Mouse (Mus musculus) kidney, embryonic 16.5 days (tissue): ENCODE measurements around the gene Nit2. TPM values are rescaled to one million over a fixed set of nuclear protein-coding genes. Genes with fewer than 3 reads are reported as not detected.
"Not testable (repeated sequence)": the region's sequence is repeated elsewhere in the genome, so short reads cannot be mapped to it uniquely, and the experiment has no call there.

Source experiments
- ATAC-seq: fragments of 200-750 bp; cut with Nextera tagmentation; 2 replicates; pipeline ENCODE4 v1.8.0; 2017; ENCODE audit warnings: moderate TSS enrichment; ENCODE audit not compliant: low FRiP score, low TSS enrichment
- H3K27ac ChIP-seq: fragments of 300-500 bp; sonication (generic); 2 replicates; pipeline ENCODE4 v1.5.1; 2014; ENCODE audit warnings: low read length
- H3K27me3 ChIP-seq: fragments of 300-500 bp; sonication (generic); 2 replicates; pipeline ENCODE4 v1.6.1; 2014; ENCODE audit warnings: low read length, control low read depth, mixed read lengths; ENCODE audit not compliant: insufficient read depth
- H3K36me3 ChIP-seq: fragments of 300-500 bp; sonication (generic); 2 replicates; pipeline ENCODE4 v1.6.1; 2014; ENCODE audit warnings: low read length, control low read depth, mixed read lengths; ENCODE audit not compliant: insufficient read depth
- H3K4me1 ChIP-seq: fragments of 300-500 bp; sonication (generic); 2 replicates; pipeline ENCODE4 v1.6.1; 2014; ENCODE audit warnings: low read length, control low read depth, mixed read lengths; ENCODE audit not compliant: insufficient read depth
- H3K4me2 ChIP-seq: fragments of 300-500 bp; sonication (generic); replicated peaks from 2 replicates; pipeline ENCODE4 v1.6.1; 2014; ENCODE audit warnings: low read depth, low read length
- H3K4me3 ChIP-seq: fragments of 300-500 bp; sonication (generic); 2 replicates; pipeline ENCODE4 v1.5.1; 2014; ENCODE audit warnings: mild to moderate bottlenecking, low read length
- H3K9ac ChIP-seq: fragments of 300-500 bp; sonication (generic); replicated peaks from 2 replicates; pipeline ENCODE4 v1.6.1; 2014; ENCODE audit warnings: low read length
- H3K9me3 ChIP-seq: fragments of 300-500 bp; sonication (generic); 2 replicates; pipeline ENCODE4 v1.6.1; 2016; ENCODE audit warnings: low read length, control low read depth
- WGBS: fragments of 180-500 bp; shearing (Covaris S2); extraction: QIAGEN DNeasy Blood & Tissue Kit; methylation state at CpG from one replicate; pipeline ENCODE4 v1.1.7; 2014; 5-methylcytosine and 5-hydroxymethylcytosine counted together
- polyA plus RNA-seq: library from polyadenylated mRNA; unstranded; fragments of >200 nt; fragmentation: Nextera tagmentation; extraction: Ambion mirVana; gene quantifications from 2 replicates; pipeline ENCODE4 v1.2.1, GENCODE M21; 2015

The Nit2 gene
- polyA plus RNA-seq, 1 experiment from 2014 or later = 115 TPM

- ATAC-seq = no peak
- Histone ChIP-seq H3K4me1 (no peaks in the 10 kb centered on the region), H3K36me3 (peaks cover 40% of the 10 kb centered on the region), H3K9me3 (no peaks in the 10 kb centered on the region), H3K27ac (no peak overlapping the region), H3K9ac (no peak overlapping the region), H3K4me2 (no peak overlapping the region), H3K4me3 (no peak overlapping the region), H3K27me3 (no peaks in the 10 kb centered on the region)
- WGBS = 84% methylated on average over 5 of the region's 5 CpGs
These were observed 14.9 kb upstream of the Nit2 start for GRCm38 (mm10) chr16:57182037-57182436.

- Histone ChIP-seq H3K4me1 (no peaks in the 10 kb centered on the region), H3K4me3 (no peak overlapping the region), H3K27ac (no peak overlapping the region), H3K4me2 (no peak overlapping the region), H3K36me3 (peaks cover 39% of the 10 kb centered on the region), H3K9me3 (no peaks in the 10 kb centered on the region), H3K27me3 (no peaks in the 10 kb centered on the region), H3K9ac (no peak overlapping the region)
- ATAC-seq = no peak
- WGBS = 89% methylated on average over 11 of the region's 11 CpGs
These were observed 14.0 kb upstream of the Nit2 start for GRCm38 (mm10) chr16:57181180-57181579.

- Histone ChIP-seq H3K9ac (no peak overlapping the region), H3K4me3 (no peak overlapping the region), H3K4me1 (no peaks in the 10 kb centered on the region), H3K4me2 (no peak overlapping the region), H3K27ac (no peak overlapping the region), H3K36me3 (peaks cover 31% of the 10 kb centered on the region), H3K27me3 (no peaks in the 10 kb centered on the region), H3K9me3 (no peaks in the 10 kb centered on the region)
- no peak for ATAC-seq
- WGBS = 93% methylated on average over 10 of the region's 10 CpGs
These were observed 10.5 kb upstream of the Nit2 start for GRCm38 (mm10) chr16:57177664-57178063.

- Histone ChIP-seq H3K27me3 (no peaks in the 10 kb centered on the region), H3K36me3 (peaks cover 31% of the 10 kb centered on the region), H3K9me3 (no peaks in the 10 kb centered on the region), H3K4me3 (no peak overlapping the region), H3K4me2 (no peak overlapping the region), H3K9ac (no peak overlapping the region), H3K27ac (no peak overlapping the region), H3K4me1 (no peaks in the 10 kb centered on the region)
- 65% methylated on average over 2 of the region's 2 CpGs for WGBS
- no peak for ATAC-seq
These were observed 10.1 kb upstream of the Nit2 start for GRCm38 (mm10) chr16:57177254-57177653.

GRCm38 (mm10) chr16:57176276-57176675, 9.1 kb upstream of the Nit2 start:
- Histone ChIP-seq H3K27me3 (no peaks in the 10 kb centered on the region), H3K36me3 (peaks cover 27% of the 10 kb centered on the region), H3K4me1 (no peaks in the 10 kb centered on the region), H3K9ac (no peak overlapping the region), H3K4me3 (no peak overlapping the region), H3K4me2 (no peak overlapping the region), H3K9me3 (no peaks in the 10 kb centered on the region), H3K27ac (no peak overlapping the region)
- ATAC-seq = no peak
- 91% methylated on average over 7 of the region's 7 CpGs for WGBS

GRCm38 (mm10) chr16:57175751-57176150, 8.6 kb upstream of the Nit2 start:
- H3K4me1 ChIP-seq = no peaks in the 10 kb centered on the region
- H3K36me3 ChIP-seq = peaks cover 31% of the 10 kb centered on the region
- H3K9me3 ChIP-seq = no peaks in the 10 kb centered on the region
- H3K4me3 ChIP-seq = no peak overlapping the region
- H3K4me2 ChIP-seq = no peak overlapping the region
- ATAC-seq = no peak
- 86% methylated on average over 2 of the region's 2 CpGs for WGBS
- H3K9ac ChIP-seq = no peak overlapping the region
- H3K27me3 ChIP-seq = no peaks in the 10 kb centered on the region
- H3K27ac ChIP-seq = no peak overlapping the region

- H3K4me3 ChIP-seq = not testable (repeated sequence)
- H3K36me3 ChIP-seq = peaks cover 31% of the 10 kb centered on the region
These were observed 7.3 kb upstream of the Nit2 start for GRCm38 (mm10) chr16:57174480-57174879.

GRCm38 (mm10) chr16:57171570-57171969, 4.4 kb upstream of the Nit2 start:
- ATAC-seq = no peak
- 0 out of 2 replicates have a peak, but pooled peaks cover 22% of the 10 kb centered on the region for H3K36me3 ChIP-seq
- WGBS = 76% methylated on average over 6 of the region's 6 CpGs

More at GRCm38 (mm10) chr16:57174480-57174879, 7.3 kb upstream of the Nit2 start:
- not testable (repeated sequence) for H3K9ac ChIP-seq, H3K27me3 ChIP-seq, H3K4me1 ChIP-seq, H3K27ac ChIP-seq, H3K4me2 ChIP-seq, ATAC-seq, H3K9me3 ChIP-seq

GRCm38 (mm10) chr16:57171161-57171560, 4.0 kb upstream of the Nit2 start:
- H3K36me3 ChIP-seq = 0 out of 2 replicates have a peak, but pooled peaks cover 22% of the 10 kb centered on the region
- H3K4me1 ChIP-seq = peaks cover 7% of the 10 kb centered on the region
- ATAC-seq = no peak
- H3K9me3 ChIP-seq = no peaks in the 10 kb centered on the region
- no peaks in the 10 kb centered on the region for H3K27me3 ChIP-seq
- no peak overlapping the region for H3K9ac ChIP-seq
- 80% methylated on average over 8 of the region's 8 CpGs for WGBS
- H3K27ac ChIP-seq = no peak overlapping the region
- no peak overlapping the region for H3K4me3 ChIP-seq
- no peak overlapping the region for H3K4me2 ChIP-seq

More at GRCm38 (mm10) chr16:57171570-57171969, 4.4 kb upstream of the Nit2 start:
- Histone ChIP-seq H3K4me3 (no peak overlapping the region), H3K27me3 (no peaks in the 10 kb centered on the region), H3K4me2 (no peak overlapping the region), H3K27ac (no peak overlapping the region), H3K9ac (no peak overlapping the region), H3K9me3 (no peaks in the 10 kb centered on the region), H3K4me1 (0 out of 2 replicates have a peak, but pooled peaks cover 3% of the 10 kb centered on the region)

- Histone ChIP-seq H3K27ac (no peak overlapping the region), H3K4me3 (no peak overlapping the region), H3K4me1 (peaks cover 13% of the 10 kb centered on the region), H3K27me3 (no peaks in the 10 kb centered on the region), H3K9ac (no peak overlapping the region), H3K36me3 (peaks cover 17% of the 10 kb centered on the region; the same call in 1 of the 2 replicates), H3K4me2 (no peak overlapping the region), H3K9me3 (no peaks in the 10 kb centered on the region)
- no peak for ATAC-seq
- 77% methylated on average over 4 of the region's 4 CpGs for WGBS
These were observed 1.1 kb upstream of the Nit2 start for GRCm38 (mm10) chr16:57168236-57168635.
